Mouse (Mus musculus): ENCODE measurements at regions not wholly inside any gene's neighbourhood (a gene's known extent, or its start where the extent isn't known, plus 50 kb on each side); places are given as distances from the start of the nearest gene placed in this dataset.

DNA sequence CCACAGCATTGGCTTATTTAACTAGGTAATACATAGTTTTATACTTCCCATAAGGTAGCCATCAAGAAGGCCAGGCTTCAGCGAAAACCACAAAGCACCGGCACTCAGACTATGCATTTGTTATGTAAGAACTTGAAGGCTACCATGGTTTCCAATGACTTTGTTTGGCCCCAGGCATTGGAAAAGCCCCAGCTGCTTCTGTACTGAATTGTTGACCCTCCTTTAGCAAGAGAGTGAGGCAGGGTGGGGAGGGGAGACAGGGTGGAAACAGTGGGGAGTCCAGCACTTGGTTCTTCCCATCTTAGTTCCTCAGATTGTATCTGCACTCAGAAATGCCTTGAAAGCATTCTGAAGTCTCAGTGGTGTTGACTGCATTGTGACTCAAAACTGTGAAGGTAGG, 168.3 kb upstream of the Camk1g start:
- Histone ChIP-seq H3K4me3 (ENCODE audit: low read depth, low read length) (no peak overlapping the region), H3K9ac (replicated peaks; ENCODE audit: low read length) (no peak overlapping the region), H3K4me2 (ENCODE audit: low read depth, low read length) (no peak overlapping the region), H3K9me3 (replicated peaks; ENCODE audit: control insufficient read depth, low read length) (no peaks in the 10 kb centered on the region), H3K4me1 (ENCODE audit: control insufficient read depth, insufficient read depth, low read length) (no peaks in the 10 kb centered on the region), H3K27me3 (ENCODE audit: control insufficient read depth, insufficient read depth, low read length) (no peaks in the 10 kb centered on the region), H3K36me3 (replicated peaks; ENCODE audit: control insufficient read depth, insufficient read depth, low read depth, low read length) (no peaks in the 10 kb centered on the region), H3K27ac (replicated peaks; ENCODE audit: low read depth, low read length) (no peak overlapping the region)
- DNase-seq (ENCODE audit: low spot score) (peak; percentile 19), ATAC-seq (replicated peaks; ENCODE audit: insufficient number of reproducible peaks, low FRiP score, low TSS enrichment, low read depth) (no peak)
- 58% methylated on average over 2 of the region's 2 CpGs for WGBS

DNA sequence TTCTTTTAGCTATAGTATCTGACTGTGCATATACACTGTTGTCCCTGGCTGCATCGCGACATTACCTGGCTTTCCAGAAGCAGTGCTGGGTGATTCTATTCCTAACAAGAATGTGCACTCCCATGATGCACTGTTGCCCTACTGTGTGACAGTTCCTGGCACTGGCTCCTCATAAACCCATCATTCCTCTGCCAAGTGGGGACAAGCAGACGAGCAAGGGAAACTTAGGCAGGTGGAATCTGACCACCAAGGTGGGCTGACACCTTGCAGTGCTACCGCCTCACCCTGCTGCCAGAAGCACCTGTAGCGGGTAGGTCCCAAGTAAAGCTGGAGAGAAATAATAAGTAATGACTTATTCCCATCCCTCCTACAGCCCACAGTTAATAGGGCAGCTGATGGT, 167.5 kb upstream of the Camk1g start:
- no peak overlapping the region for H3K9ac ChIP-seq (replicated peaks; ENCODE audit: low read length)
- no peaks in the 10 kb centered on the region for H3K9me3 ChIP-seq (replicated peaks; ENCODE audit: control insufficient read depth, low read length)
- no peaks in the 10 kb centered on the region for H3K27me3 ChIP-seq (ENCODE audit: control insufficient read depth, insufficient read depth, low read length)
- 83% methylated on average over 5 of the region's 5 CpGs for WGBS
- ATAC-seq (replicated peaks; ENCODE audit: insufficient number of reproducible peaks, low FRiP score, low TSS enrichment, low read depth) (no peak), DNase-seq (ENCODE audit: low spot score) (no peak)
- no peaks in the 10 kb centered on the region for H3K4me1 ChIP-seq (ENCODE audit: control insufficient read depth, insufficient read depth, low read length)
- no peak overlapping the region for H3K4me2 ChIP-seq (ENCODE audit: low read depth, low read length)
- no peak overlapping the region for H3K4me3 ChIP-seq (ENCODE audit: low read depth, low read length)
- no peak overlapping the region for H3K27ac ChIP-seq (replicated peaks; ENCODE audit: low read depth, low read length)
- no peaks in the 10 kb centered on the region for H3K36me3 ChIP-seq (replicated peaks; ENCODE audit: control insufficient read depth, insufficient read depth, low read depth, low read length)

DNA sequence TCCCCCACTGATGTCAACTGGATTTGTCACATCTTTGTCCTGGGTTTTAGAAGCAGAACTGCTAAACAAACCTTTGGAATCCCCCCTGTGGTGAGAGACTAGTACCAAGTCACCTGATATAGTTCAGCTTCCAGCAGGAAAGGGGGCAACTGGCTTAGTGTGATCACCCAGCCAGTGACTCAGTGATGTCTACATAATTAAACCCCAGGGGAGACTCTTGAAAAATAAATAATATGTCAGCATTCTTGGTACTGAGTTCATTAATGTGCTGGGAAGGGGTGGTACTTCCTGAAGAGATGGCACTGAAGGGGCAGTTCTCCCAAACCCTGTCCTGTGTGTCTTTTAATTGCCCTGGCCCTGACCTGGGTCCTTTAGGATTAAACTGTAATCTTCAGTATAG, 166.5 kb upstream of the Camk1g start:
- no peak overlapping the region for H3K9ac ChIP-seq (replicated peaks; ENCODE audit: low read length)
- no peak overlapping the region for H3K4me2 ChIP-seq (ENCODE audit: low read depth, low read length)
- DNase-seq (ENCODE audit: low spot score) (no peak), ATAC-seq (replicated peaks; ENCODE audit: insufficient number of reproducible peaks, low FRiP score, low TSS enrichment, low read depth) (no peak)
- H3K4me1 ChIP-seq (ENCODE audit: control insufficient read depth, insufficient read depth, low read length), result no peaks in the 10 kb centered on the region
- no peak overlapping the region for H3K27ac ChIP-seq (replicated peaks; ENCODE audit: low read depth, low read length)
- no peak overlapping the region for H3K4me3 ChIP-seq (ENCODE audit: low read depth, low read length)
- H3K27me3 ChIP-seq (ENCODE audit: control insufficient read depth, insufficient read depth, low read length), result no peaks in the 10 kb centered on the region
- H3K36me3 ChIP-seq (replicated peaks; ENCODE audit: control insufficient read depth, insufficient read depth, low read depth, low read length), result no peaks in the 10 kb centered on the region
- no peaks in the 10 kb centered on the region for H3K9me3 ChIP-seq (replicated peaks; ENCODE audit: control insufficient read depth, low read length)

DNA sequence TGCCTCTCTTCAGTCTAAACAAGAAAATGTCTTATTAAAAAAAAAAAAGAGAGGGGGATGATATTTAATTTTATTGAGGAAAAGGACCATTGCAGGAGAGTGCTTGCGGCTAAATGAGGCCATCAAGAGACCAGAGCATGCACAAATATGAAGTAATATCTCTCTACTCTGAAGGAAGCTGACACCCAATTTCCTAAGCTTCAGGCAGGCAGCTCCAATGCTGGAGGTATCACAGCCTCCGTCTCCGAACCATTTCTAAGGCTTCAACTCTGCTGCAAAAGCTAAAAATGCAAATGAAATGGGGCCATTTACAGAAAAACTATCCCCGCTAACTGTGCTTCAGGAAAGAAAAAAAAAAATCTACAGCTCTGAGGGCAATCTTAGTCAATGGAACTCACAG, 164.4 kb upstream of the Camk1g start:
- no peaks in the 10 kb centered on the region for H3K4me1 ChIP-seq (ENCODE audit: control insufficient read depth, insufficient read depth, low read length)
- H3K27me3 ChIP-seq (ENCODE audit: control insufficient read depth, insufficient read depth, low read length), result no peaks in the 10 kb centered on the region
- H3K9me3 ChIP-seq (replicated peaks; ENCODE audit: control insufficient read depth, low read length), result no peaks in the 10 kb centered on the region
- no peak overlapping the region for H3K27ac ChIP-seq (replicated peaks; ENCODE audit: low read depth, low read length)
- DNase-seq (ENCODE audit: low spot score) (no peak), ATAC-seq (replicated peaks; ENCODE audit: insufficient number of reproducible peaks, low FRiP score, low TSS enrichment, low read depth) (no peak)
- H3K4me2 ChIP-seq (ENCODE audit: low read depth, low read length), result no peak overlapping the region
- WGBS, result 82% methylated on average over 4 of the region's 4 CpGs
- H3K36me3 ChIP-seq (replicated peaks; ENCODE audit: control insufficient read depth, insufficient read depth, low read depth, low read length), result no peaks in the 10 kb centered on the region
- no peak overlapping the region for H3K9ac ChIP-seq (replicated peaks; ENCODE audit: low read length)
- H3K4me3 ChIP-seq (ENCODE audit: low read depth, low read length), result no peak overlapping the region

DNA sequence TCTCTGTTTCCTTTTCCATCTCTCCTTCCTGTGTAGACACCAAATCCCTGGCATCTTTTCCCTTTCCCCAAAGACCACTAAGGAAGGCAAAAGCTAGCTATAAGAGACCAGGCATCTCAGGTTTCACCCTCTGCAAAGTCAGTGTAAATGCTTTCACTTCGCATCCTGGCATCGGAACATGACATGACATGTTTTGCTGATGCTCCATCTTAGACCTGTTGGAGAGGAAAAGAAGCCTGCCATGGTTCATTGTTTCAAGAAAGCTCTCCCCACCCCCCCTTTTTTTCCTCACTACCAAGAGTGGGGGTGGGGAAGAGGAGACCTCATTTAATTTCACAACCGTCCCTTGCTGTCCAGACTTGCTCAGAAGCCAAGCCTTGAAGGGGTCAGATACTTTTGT, 156.4 kb upstream of the Camk1g start:
- no peak overlapping the region for H3K4me2 ChIP-seq (ENCODE audit: low read depth, low read length)
- no peak overlapping the region for H3K9ac ChIP-seq (replicated peaks; ENCODE audit: low read length)
- H3K4me3 ChIP-seq (ENCODE audit: low read depth, low read length), result no peak overlapping the region
- DNase-seq (ENCODE audit: low spot score), result peak; percentile 59
- H3K9me3 ChIP-seq (replicated peaks; ENCODE audit: control insufficient read depth, low read length), result no peaks in the 10 kb centered on the region
- no peaks in the 10 kb centered on the region for H3K36me3 ChIP-seq (replicated peaks; ENCODE audit: control insufficient read depth, insufficient read depth, low read depth, low read length)
- no peak for ATAC-seq (replicated peaks; ENCODE audit: insufficient number of reproducible peaks, low FRiP score, low TSS enrichment, low read depth)
- 42% methylated on average over 3 of the region's 3 CpGs for WGBS
- H3K27ac ChIP-seq (replicated peaks; ENCODE audit: low read depth, low read length), result no peak overlapping the region
- H3K27me3 ChIP-seq (ENCODE audit: control insufficient read depth, insufficient read depth, low read length), result no peaks in the 10 kb centered on the region
- no peaks in the 10 kb centered on the region for H3K4me1 ChIP-seq (ENCODE audit: control insufficient read depth, insufficient read depth, low read length)

DNA sequence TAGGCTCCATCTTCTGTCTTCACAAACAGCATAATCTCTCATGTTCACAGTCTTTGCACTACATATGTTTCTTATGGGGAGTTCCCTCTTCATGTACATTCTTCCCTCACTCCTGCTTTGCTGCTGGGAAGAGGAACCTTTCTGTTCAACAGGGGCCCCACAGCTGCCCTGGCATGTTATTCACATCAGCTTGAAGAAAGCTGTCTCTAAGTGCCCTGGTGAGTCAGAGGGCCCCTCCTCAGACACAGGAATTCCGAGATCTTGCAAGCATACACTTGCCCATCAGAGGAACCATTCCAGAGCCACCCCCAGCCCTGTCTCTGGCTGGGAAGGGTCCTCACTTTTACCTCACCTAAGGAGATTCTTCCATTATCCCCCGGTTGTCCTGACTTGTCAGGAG, 151.9 kb upstream of the Camk1g start:
- Histone ChIP-seq H3K36me3 (replicated peaks; ENCODE audit: control insufficient read depth, insufficient read depth, low read depth, low read length) (no peaks in the 10 kb centered on the region), H3K4me2 (ENCODE audit: low read depth, low read length) (no peak overlapping the region), H3K9ac (replicated peaks; ENCODE audit: low read length) (no peak overlapping the region), H3K4me3 (ENCODE audit: low read depth, low read length) (no peak overlapping the region), H3K27me3 (ENCODE audit: control insufficient read depth, insufficient read depth, low read length) (no peaks in the 10 kb centered on the region), H3K9me3 (replicated peaks; ENCODE audit: control insufficient read depth, low read length) (no peaks in the 10 kb centered on the region), H3K27ac (replicated peaks; ENCODE audit: low read depth, low read length) (no peak overlapping the region), H3K4me1 (ENCODE audit: control insufficient read depth, insufficient read depth, low read length) (no peaks in the 10 kb centered on the region)
- WGBS, result 55% methylated on average over 2 of the region's 2 CpGs
- DNase-seq (ENCODE audit: low spot score) (peak; percentile 28), ATAC-seq (replicated peaks; ENCODE audit: insufficient number of reproducible peaks, low FRiP score, low TSS enrichment, low read depth) (no peak)

DNA sequence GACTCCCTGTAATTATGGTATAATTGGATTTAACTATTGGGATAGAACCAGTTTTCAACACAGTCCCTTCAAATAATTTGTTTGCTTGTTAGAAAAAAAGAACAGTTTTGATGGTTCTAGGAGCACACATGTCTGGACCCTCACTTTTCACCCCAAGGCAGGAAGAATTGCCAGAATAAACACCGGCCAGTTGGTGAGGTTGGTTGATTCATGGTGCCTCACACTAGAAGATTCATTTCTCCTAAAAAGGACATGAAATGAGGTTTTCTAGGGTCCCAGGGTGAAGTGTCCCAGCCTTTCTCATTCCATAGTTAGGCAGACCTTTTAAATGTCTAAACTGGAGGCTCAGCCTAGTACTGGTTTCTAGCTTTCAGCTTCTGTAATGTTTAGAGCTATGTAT, 148.7 kb upstream of the Camk1g start:
- 88% methylated on average over 1 of the region's 1 CpGs for WGBS

DNA sequence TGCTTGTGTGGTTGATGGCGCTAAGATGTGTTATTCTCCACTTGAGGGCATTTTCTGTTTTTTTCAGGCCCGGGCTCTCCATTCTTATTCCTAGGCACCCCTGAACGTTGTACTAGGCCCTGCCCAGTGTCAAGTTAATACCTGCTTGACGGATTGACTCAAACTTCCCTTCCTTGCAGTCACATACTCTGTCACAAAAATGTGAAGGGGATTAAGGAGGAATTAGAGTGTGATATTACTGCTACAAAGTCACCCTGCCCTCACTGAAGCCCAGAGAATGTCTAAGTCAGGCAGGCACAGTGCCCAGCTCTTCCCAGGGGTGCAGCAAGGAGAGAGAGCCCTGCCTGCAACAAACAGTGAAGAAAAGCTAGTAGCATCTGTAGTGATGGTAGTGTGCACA, 147.9 kb upstream of the Camk1g start:
- ATAC-seq (replicated peaks; ENCODE audit: insufficient number of reproducible peaks, low FRiP score, low TSS enrichment, low read depth), result no peak
- H3K4me2 ChIP-seq (ENCODE audit: low read depth, low read length), result no peak overlapping the region
- no peaks in the 10 kb centered on the region for H3K9me3 ChIP-seq (replicated peaks; ENCODE audit: control insufficient read depth, low read length)
- H3K4me1 ChIP-seq (ENCODE audit: control insufficient read depth, insufficient read depth, low read length), result no peaks in the 10 kb centered on the region
- H3K9ac ChIP-seq (replicated peaks; ENCODE audit: low read length), result no peak overlapping the region
- H3K4me3 ChIP-seq (ENCODE audit: low read depth, low read length), result no peak overlapping the region
- no peak for DNase-seq (ENCODE audit: low spot score)
- WGBS, result 63% methylated on average over 4 of the region's 4 CpGs
- H3K36me3 ChIP-seq (replicated peaks; ENCODE audit: control insufficient read depth, insufficient read depth, low read depth, low read length), result no peaks in the 10 kb centered on the region
- H3K27me3 ChIP-seq (ENCODE audit: control insufficient read depth, insufficient read depth, low read length), result no peaks in the 10 kb centered on the region
- H3K27ac ChIP-seq (replicated peaks; ENCODE audit: low read depth, low read length), result 0 out of 2 replicates have a peak overlapping the region, but pooled peaks have one; percentile 2

More for the DNA sequence above, 148.7 kb upstream of the Camk1g start:
- no peak overlapping the region for H3K27ac ChIP-seq (replicated peaks; ENCODE audit: low read depth, low read length)
- H3K9me3 ChIP-seq (replicated peaks; ENCODE audit: control insufficient read depth, low read length), result no peaks in the 10 kb centered on the region
- no peak overlapping the region for H3K4me3 ChIP-seq (ENCODE audit: low read depth, low read length)
- H3K27me3 ChIP-seq (ENCODE audit: control insufficient read depth, insufficient read depth, low read length), result no peaks in the 10 kb centered on the region
- H3K9ac ChIP-seq (replicated peaks; ENCODE audit: low read length), result no peak overlapping the region
- H3K4me2 ChIP-seq (ENCODE audit: low read depth, low read length), result no peak overlapping the region
- no peaks in the 10 kb centered on the region for H3K36me3 ChIP-seq (replicated peaks; ENCODE audit: control insufficient read depth, insufficient read depth, low read depth, low read length)
- DNase-seq (ENCODE audit: low spot score) (no peak), ATAC-seq (replicated peaks; ENCODE audit: insufficient number of reproducible peaks, low FRiP score, low TSS enrichment, low read depth) (no peak)
- no peaks in the 10 kb centered on the region for H3K4me1 ChIP-seq (ENCODE audit: control insufficient read depth, insufficient read depth, low read length)

DNA sequence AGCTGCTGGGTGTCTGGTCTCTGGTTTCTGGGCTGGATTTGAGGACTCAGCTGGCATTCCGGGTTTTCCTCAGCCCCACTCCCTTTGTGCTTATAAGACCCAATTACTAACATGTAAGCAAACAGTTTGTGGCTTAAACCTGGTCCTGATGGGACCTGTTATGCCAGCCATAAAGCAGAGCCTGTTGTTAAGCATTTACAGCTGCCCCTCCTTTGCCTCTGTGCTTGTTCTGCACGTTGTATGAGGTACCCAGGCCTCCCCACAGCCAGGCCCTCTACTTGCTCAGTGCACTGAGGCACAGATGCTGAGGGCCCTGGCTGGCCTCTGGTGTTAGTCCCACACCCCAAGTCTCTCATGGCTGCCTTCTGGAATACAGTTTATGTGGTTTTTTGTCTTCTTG, 147.2 kb upstream of the Camk1g start:
- ATAC-seq (replicated peaks; ENCODE audit: insufficient number of reproducible peaks, low FRiP score, low TSS enrichment, low read depth) (no peak), DNase-seq (ENCODE audit: low spot score) (peak; percentile 20)
- H3K9ac ChIP-seq (replicated peaks; ENCODE audit: low read length), result no peak overlapping the region
- no peaks in the 10 kb centered on the region for H3K4me1 ChIP-seq (ENCODE audit: control insufficient read depth, insufficient read depth, low read length)
- 56% methylated on average over 2 of the region's 2 CpGs for WGBS
- no peaks in the 10 kb centered on the region for H3K27me3 ChIP-seq (ENCODE audit: control insufficient read depth, insufficient read depth, low read length)
- H3K4me2 ChIP-seq (ENCODE audit: low read depth, low read length), result no peak overlapping the region
- H3K4me3 ChIP-seq (ENCODE audit: low read depth, low read length), result no peak overlapping the region
- H3K27ac ChIP-seq (replicated peaks; ENCODE audit: low read depth, low read length), result no peak overlapping the region
- H3K9me3 ChIP-seq (replicated peaks; ENCODE audit: control insufficient read depth, low read length), result no peaks in the 10 kb centered on the region
- H3K36me3 ChIP-seq (replicated peaks; ENCODE audit: control insufficient read depth, insufficient read depth, low read depth, low read length), result no peaks in the 10 kb centered on the region

Data from embryonic facial prominence, embryonic 11.5 days (tissue).